Mouse (Mus musculus): ENCODE measurements at regions not wholly inside any gene's neighbourhood (a gene's known extent, or its start where the extent isn't known, plus 50 kb on each side); places are given as distances from the start of the nearest gene placed in this dataset.

GRCm38 (mm10) chr8:86180793-86181192 lies 340.0 kb downstream of the Phkb start:
- no peak for DNase-seq (ENCODE audit: low read depth, low spot score)

- peak; percentile 71 for DNase-seq (ENCODE audit: low read depth, low spot score)
Measured at GRCm38 (mm10) chr8:86170091-86170490, 329.3 kb downstream of the Phkb start.

GRCm38 (mm10) chr8:86164818-86165217 lies 324.1 kb downstream of the Phkb start:
- no peak for DNase-seq (ENCODE audit: low read depth, low spot score)

GRCm38 (mm10) chr8:86159074-86159783 lies 318.5 kb downstream of the Phkb start:
- DNase-seq (ENCODE audit: low read depth, low spot score): no peak

GRCm38 (mm10) chr8:86147586-86147985 lies 306.8 kb downstream of the Phkb start:
- no peak for DNase-seq (ENCODE audit: low read depth, low spot score)

- no peak for DNase-seq (ENCODE audit: low read depth, low spot score)
Measured at GRCm38 (mm10) chr8:86125244-86125643, 284.5 kb downstream of the Phkb start.

- no peak for DNase-seq (ENCODE audit: low read depth, low spot score)
Measured at GRCm38 (mm10) chr8:86124655-86125054, 283.9 kb downstream of the Phkb start.

All from 3T3-L1 (cell line).